Mouse (Mus musculus) megakaryocyte, embryonic 14.5 days (primary cell): ENCODE measurements around the gene Prmt1.

Experiments
- FLI1 ChIP-seq: IDR thresholded peaks from 2 replicates; pipeline ENCODE4 v1.6.1; 2012; ENCODE audit warnings: low read length, inconsistent platforms, mixed read lengths
- GATA1 ChIP-seq: IDR thresholded peaks from 3 replicates; pipeline ENCODE4 v1.6.1; 2012; ENCODE audit warnings: mixed read lengths, low read length, inconsistent platforms, borderline replicate concordance

DNA sequence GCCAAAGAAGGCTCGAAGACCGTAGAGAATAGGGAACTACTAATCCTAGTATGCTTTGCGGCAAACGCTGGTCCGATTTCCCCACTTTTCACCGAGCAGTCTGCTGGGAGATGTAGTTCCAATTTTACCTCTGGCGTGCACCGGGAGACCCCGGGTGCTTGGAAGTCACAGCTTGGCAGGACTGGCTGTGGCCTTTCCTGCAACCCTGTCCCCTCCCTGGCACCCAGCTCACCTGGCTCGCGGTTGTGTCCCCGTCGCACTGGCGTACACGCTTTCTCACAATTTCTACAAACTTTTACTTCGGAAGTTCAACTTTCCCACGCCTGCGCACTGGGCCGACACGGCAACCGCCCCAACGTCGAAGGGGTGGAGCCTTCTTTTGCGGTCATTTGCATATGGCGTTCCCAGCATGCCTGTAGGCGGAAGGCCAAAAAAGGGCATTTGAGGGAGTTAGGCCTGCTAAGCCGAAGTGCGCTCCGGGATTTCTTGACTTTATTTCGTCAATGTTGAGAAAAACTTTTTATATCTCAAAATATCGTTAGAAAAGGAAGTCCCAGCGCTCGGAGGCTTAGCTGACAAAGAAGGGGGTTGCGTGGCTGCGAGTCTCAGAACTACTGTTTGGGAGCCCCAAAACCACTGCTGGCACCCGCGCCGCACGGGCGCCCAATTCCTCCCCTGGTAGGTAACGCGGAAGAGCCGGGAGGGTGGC, 11.0 kb upstream of the Prmt1 start, which contains the start of gene Irf3:
- TF ChIP-seq GATA1 (no peak), FLI1 (no peak)
